Mouse (Mus musculus) kidney, adult 2 months (tissue): ENCODE measurements at regions not wholly inside any gene's neighbourhood (a gene's known extent, or its start where the extent isn't known, plus 50 kb on each side); places are given as distances from the start of the nearest gene placed in this dataset.

ENCODE experiments used
- DNase-seq: peaks from one replicate; pipeline ENCODE4 v3.0.0; 2021
- H3K27ac ChIP-seq: fragments of 200-500 bp; 2 replicates; pipeline ENCODE4 v1.5.1; 2012; ENCODE audit warnings: low read depth, low read length, control low read depth, inconsistent platforms; ENCODE audit not compliant: insufficient read depth
- H3K27me3 ChIP-seq: fragments of 200-500 bp; replicated peaks from 2 replicates; pipeline ENCODE4 v1.6.1; 2012; ENCODE audit warnings: mild to moderate bottlenecking, moderate library complexity, low read length, inconsistent platforms; ENCODE audit not compliant: control insufficient read depth, insufficient read depth
- H3K36me3 ChIP-seq: fragments of 200-500 bp; 2 replicates; pipeline ENCODE4 v1.6.1; 2012; ENCODE audit warnings: mild to moderate bottlenecking, moderate library complexity, low read length, inconsistent platforms; ENCODE audit not compliant: control insufficient read depth, insufficient read depth
- H3K4me1 ChIP-seq: fragments of 200-500 bp; 2 replicates; pipeline ENCODE4 v1.6.1; 2011; ENCODE audit warnings: low read length; ENCODE audit not compliant: control insufficient read depth, insufficient read depth
- H3K4me3 ChIP-seq: fragments of 200-500 bp; 2 replicates; pipeline ENCODE4 v1.5.1; 2011; ENCODE audit warnings: mild to moderate bottlenecking, low read depth, low read length, control low read depth; ENCODE audit not compliant: insufficient read depth
- CTCF ChIP-seq: fragments of 200-500 bp; conservative IDR thresholded peaks from 2 replicates; pipeline ENCODE4 v1.5.1; 2011; ENCODE audit warnings: low read depth, mild to moderate bottlenecking, control low read depth, low read length, moderate library complexity, mixed read lengths; ENCODE audit not compliant: insufficient read depth, insufficient read length
- POLR2A ChIP-seq: fragments of 200-500 bp; IDR thresholded peaks from one replicate; pipeline ENCODE4 v1.6.1; 2011; ENCODE audit warnings: low read depth, low read length, control low read depth
- WGBS: fragments of 180-500 bp; shearing (Covaris S2); methylation state at CpG from one replicate; pipeline ENCODE4 v1.1.7; 2018; 5-methylcytosine and 5-hydroxymethylcytosine counted together

DNA sequence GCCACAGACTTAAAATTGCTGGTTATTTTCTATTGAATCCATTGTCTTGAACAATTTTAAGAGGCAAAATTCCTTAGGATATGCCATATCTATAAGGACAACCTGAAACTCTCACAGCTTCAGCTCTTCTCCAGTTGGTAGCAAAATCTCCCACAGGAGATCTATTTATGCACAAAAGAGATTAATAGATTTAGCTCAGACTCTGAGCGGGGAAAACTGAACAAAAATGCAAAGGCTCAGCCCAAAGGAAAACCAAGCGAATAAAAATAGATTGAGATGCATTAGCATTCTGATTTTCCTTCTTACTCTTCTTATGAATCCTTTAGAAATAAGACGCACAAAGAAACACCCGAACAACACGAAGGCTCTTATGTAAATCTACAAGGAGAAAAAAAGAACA, 196.2 kb upstream of the Pcsk5 start:
- TF ChIP-seq POLR2A (no peak), CTCF (no peak)

DNA sequence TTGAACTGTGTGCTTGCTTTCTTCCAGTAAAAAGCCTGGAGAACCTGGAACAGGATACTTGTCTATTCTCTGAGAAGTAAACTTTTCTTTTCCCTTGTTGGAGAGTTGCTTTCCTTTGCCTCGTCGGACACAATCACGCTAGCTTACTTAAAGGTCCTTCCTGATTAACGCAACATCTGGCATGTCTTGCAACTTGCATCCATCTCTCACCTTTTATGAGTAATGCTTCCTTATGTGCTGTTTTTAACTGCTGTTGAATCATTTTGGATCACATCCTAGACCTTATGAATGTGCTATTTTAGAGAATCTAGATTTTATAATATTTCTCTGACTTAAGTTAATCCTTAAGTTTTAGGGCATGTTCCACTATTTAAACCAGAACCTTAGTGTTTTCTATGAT, 188.4 kb upstream of the Pcsk5 start:
- H3K4me3 ChIP-seq = no peak overlapping the region
- H3K27me3 ChIP-seq = no peaks in the 10 kb centered on the region
- no peak for DNase-seq
- TF ChIP-seq CTCF (no peak), POLR2A (no peak)
- H3K36me3 ChIP-seq = no peaks in the 10 kb centered on the region
- no peaks in the 10 kb centered on the region for H3K4me1 ChIP-seq
- no peak overlapping the region for H3K27ac ChIP-seq
- 58% methylated on average over 4 of the region's 4 CpGs for WGBS

More for the DNA sequence above, 196.2 kb upstream of the Pcsk5 start:
- no peak overlapping the region for H3K4me3 ChIP-seq
- H3K27me3 ChIP-seq = no peaks in the 10 kb centered on the region
- H3K27ac ChIP-seq = no peak overlapping the region
- no peak for DNase-seq
- no peaks in the 10 kb centered on the region for H3K4me1 ChIP-seq
- WGBS = 94% methylated on average over 5 of the region's 5 CpGs
- H3K36me3 ChIP-seq = no peaks in the 10 kb centered on the region

DNA sequence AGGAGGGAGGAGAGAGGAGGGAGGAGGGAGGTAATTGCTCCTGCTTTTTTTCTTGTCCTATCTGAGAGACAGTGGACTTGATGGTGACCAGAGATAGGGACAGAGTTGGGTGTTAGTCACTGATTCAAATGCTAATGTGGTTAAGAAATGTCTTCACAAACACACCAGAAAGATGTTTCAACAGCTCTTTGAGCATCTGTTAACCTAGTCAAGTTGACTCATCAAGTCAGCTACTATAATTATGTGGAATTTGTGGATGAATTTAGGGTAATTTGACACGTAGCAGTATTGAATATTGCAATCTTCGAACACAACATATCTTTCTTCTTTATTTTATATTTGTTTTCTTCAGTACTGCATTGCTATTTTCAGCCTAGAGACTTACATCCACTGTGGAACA, 182.9 kb upstream of the Pcsk5 start:
- Histone ChIP-seq H3K4me3 (no peak overlapping the region), H3K4me1 (no peaks in the 10 kb centered on the region), H3K27ac (no peak overlapping the region), H3K27me3 (no peaks in the 10 kb centered on the region), H3K36me3 (no peaks in the 10 kb centered on the region)
- TF ChIP-seq POLR2A (no peak), CTCF (no peak)
- DNase-seq = no peak
- 89% methylated on average over 2 of the region's 2 CpGs for WGBS

GRCm38 (mm10) chr19:18015371-18015770, 177.9 kb upstream of the Pcsk5 start:
- Histone ChIP-seq H3K36me3 (no peaks in the 10 kb centered on the region), H3K27ac (no peak overlapping the region), H3K4me1 (no peaks in the 10 kb centered on the region), H3K4me3 (no peak overlapping the region), H3K27me3 (no peaks in the 10 kb centered on the region)
- TF ChIP-seq POLR2A = no peak
- TF ChIP-seq CTCF = no peak
- DNase-seq = no peak
- 94% methylated on average over 1 of the region's 1 CpGs for WGBS

DNA sequence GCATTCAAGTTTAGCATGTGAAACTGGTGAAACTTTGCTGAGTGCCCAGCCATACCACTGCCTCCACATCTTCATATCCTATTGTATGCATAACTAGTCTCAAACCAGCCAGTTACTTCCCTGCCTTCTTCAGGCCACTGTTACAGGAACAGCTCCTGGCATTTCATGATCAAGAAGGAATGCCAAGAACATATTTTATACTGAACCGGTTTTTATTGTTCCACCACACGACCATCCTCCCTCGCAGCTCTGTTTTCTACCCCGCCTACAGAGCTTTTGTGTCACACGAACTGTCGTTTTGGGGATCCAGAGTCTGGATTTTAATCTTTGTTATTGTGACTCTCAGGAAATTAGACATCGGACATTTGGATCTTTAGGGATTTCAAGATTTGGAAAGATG, 174.6 kb upstream of the Pcsk5 start:
- Histone ChIP-seq H3K4me1 (no peaks in the 10 kb centered on the region), H3K27me3 (no peaks in the 10 kb centered on the region), H3K36me3 (no peaks in the 10 kb centered on the region), H3K27ac (no peak overlapping the region), H3K4me3 (no peak overlapping the region)
- no peak for DNase-seq
- TF ChIP-seq POLR2A (no peak), CTCF (no peak)
- 51% methylated on average over 7 of the region's 7 CpGs for WGBS

DNA sequence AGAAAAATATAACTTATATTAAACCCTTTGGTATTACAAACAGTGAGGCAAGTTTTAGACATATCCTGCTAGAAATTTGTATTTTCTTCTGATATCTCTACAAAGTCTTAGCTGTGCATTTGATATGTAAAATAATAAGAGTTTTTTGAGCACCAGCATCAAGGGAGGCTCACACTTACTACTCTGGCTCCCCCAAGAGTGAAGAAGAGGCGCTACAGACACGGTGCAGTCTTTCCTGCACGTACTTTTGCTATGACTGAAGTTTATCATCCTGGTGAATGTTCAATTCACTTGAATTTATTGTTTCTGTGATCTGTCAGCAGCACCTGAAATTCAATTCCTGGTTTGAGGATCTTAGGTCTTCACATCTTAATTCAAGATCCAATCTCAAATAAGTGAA, 160.1 kb upstream of the Pcsk5 start:
- 87% methylated on average over 3 of the region's 3 CpGs for WGBS
- H3K27ac ChIP-seq = no peak overlapping the region
- DNase-seq = no peak

DNA sequence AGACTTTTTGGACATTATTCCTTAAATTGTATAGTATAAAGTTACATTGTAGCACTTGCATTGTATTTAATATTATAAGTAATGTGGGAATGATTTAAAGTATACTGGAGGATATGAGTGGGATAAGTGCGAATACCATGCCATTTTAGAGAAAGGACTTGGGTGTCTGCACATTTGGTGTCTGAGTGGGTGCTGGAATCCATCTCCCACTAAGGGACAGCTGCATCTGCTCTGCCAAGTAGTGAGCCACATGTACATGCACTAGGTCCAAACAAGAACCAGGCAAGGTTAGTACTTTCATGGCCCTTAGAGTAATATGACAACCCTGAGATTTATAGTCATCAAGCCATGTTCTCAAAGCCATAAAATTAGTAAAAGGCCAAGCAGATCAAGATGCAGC, 146.0 kb upstream of the Pcsk5 start:
- TF ChIP-seq CTCF (no peak), POLR2A (no peak)
- no peaks in the 10 kb centered on the region for H3K4me1 ChIP-seq
- DNase-seq = no peak
- H3K36me3 ChIP-seq = no peaks in the 10 kb centered on the region
- no peaks in the 10 kb centered on the region for H3K27me3 ChIP-seq
- WGBS = 96% methylated on average over 1 of the region's 1 CpGs
- H3K27ac ChIP-seq = no peak overlapping the region
- H3K4me3 ChIP-seq = no peak overlapping the region

More for the DNA sequence above, 160.1 kb upstream of the Pcsk5 start:
- no peaks in the 10 kb centered on the region for H3K4me1 ChIP-seq
- H3K36me3 ChIP-seq = no peaks in the 10 kb centered on the region
- H3K27me3 ChIP-seq = no peaks in the 10 kb centered on the region
- TF ChIP-seq CTCF = peak; percentile 27; the same call in 1 of the 2 replicates
- no peak for TF ChIP-seq POLR2A
- H3K4me3 ChIP-seq = no peak overlapping the region

GRCm38 (mm10) chr19:17965566-17965965, 128.1 kb upstream of the Pcsk5 start:
- 73% methylated on average over 1 of the region's 1 CpGs for WGBS
- H3K4me3 ChIP-seq = no peak overlapping the region
- no peaks in the 10 kb centered on the region for H3K36me3 ChIP-seq
- no peak for DNase-seq
- H3K4me1 ChIP-seq = no peaks in the 10 kb centered on the region
- TF ChIP-seq POLR2A (no peak), CTCF (no peak)
- H3K27me3 ChIP-seq = no peaks in the 10 kb centered on the region
- H3K27ac ChIP-seq = no peak overlapping the region
